Mouse (Mus musculus) neural tube, embryonic 13.5 days (tissue): ENCODE data around the gene Caskin2. TPM values are rescaled to one million over a fixed set of nuclear protein-coding genes. Genes with fewer than 3 reads are reported as not detected.

Experiments
- ATAC-seq: fragments of 200-750 bp; cut with Nextera tagmentation; 2 replicates; pipeline ENCODE4 v1.8.0; 2017; ENCODE audit warnings: low read depth, mild to moderate bottlenecking, moderate TSS enrichment, moderate library complexity
- H3K27ac ChIP-seq: fragments of 300-500 bp; sonication (generic); replicated peaks from 2 replicates; pipeline ENCODE4 v1.5.1; 2015; ENCODE audit warnings: moderate library complexity, mild to moderate bottlenecking, inconsistent platforms
- H3K27me3 ChIP-seq: fragments of 300-500 bp; sonication (generic); 2 replicates; pipeline ENCODE4 v1.6.1; 2015; ENCODE audit warnings: mild to moderate bottlenecking, inconsistent platforms
- H3K36me3 ChIP-seq: fragments of 300-500 bp; sonication (generic); 2 replicates; pipeline ENCODE4 v1.6.1; 2015; ENCODE audit warnings: mild to moderate bottlenecking, inconsistent platforms
- H3K4me1 ChIP-seq: fragments of 300-500 bp; sonication (generic); replicated peaks from 2 replicates; pipeline ENCODE4 v1.6.1; 2015; ENCODE audit warnings: inconsistent platforms
- H3K4me2 ChIP-seq: fragments of 300-500 bp; sonication (generic); 2 replicates; pipeline ENCODE4 v1.6.1; 2015; ENCODE audit warnings: inconsistent platforms, mild to moderate bottlenecking, moderate library complexity
- H3K4me3 ChIP-seq: fragments of 300-500 bp; sonication (generic); 2 replicates; pipeline ENCODE4 v1.5.1; 2015; ENCODE audit warnings: mild to moderate bottlenecking, inconsistent platforms
- H3K9ac ChIP-seq: fragments of 300-500 bp; sonication (generic); 2 replicates; pipeline ENCODE4 v1.6.1; 2015; ENCODE audit warnings: moderate library complexity, mild to moderate bottlenecking, inconsistent platforms
- H3K9me3 ChIP-seq: fragments of 300-500 bp; sonication (generic); 2 replicates; pipeline ENCODE4 v1.6.1; 2016; ENCODE audit warnings: inconsistent platforms
- WGBS: fragments of 180-500 bp; shearing (Covaris S2); methylation state at CpG from one replicate; pipeline ENCODE4 v1.1.7; 2015; 5-methylcytosine and 5-hydroxymethylcytosine counted together
- polyA plus RNA-seq: library from polyadenylated mRNA; unstranded; fragments of >200 nt; fragmentation: Nextera tagmentation; extraction: Ambion mirVana; gene quantifications from 2 replicates; pipeline ENCODE4 v1.2.1, GENCODE M21; 2015

The Caskin2 gene
- polyA plus RNA-seq, 1 experiment from 2014 or later, result 15.2 TPM

DNA sequence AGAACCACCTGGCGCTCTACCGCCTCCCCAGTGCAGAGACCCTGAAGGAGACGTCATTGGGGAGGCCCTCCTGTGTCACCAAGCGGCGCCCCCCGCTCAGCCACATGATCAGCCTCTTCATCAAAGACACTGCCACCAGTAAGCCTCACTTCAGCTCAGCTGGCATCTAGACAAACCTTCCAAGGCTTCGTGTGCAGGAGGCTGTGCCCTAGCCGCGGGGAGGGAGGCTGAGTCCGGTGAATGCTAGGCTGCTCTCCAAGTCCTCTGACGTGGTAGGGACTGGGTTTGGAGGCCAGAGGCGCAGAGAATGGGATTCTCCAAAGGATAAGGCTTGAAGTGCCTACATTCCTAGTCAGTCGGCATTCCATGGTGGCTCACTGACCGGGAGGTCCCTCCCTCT, 21.1 kb downstream of the Caskin2 start:
- no peaks in the 10 kb centered on the region for H3K9me3 ChIP-seq
- H3K9ac ChIP-seq, result no peak overlapping the region
- no peak overlapping the region for H3K4me3 ChIP-seq
- peaks cover 98% of the 10 kb centered on the region for H3K36me3 ChIP-seq
- 85% methylated on average over 14 of the region's 14 CpGs for WGBS
- H3K4me2 ChIP-seq, result no peak overlapping the region
- 0 out of 2 replicates have a peak, but pooled peaks cover 2% of the 10 kb centered on the region for H3K4me1 ChIP-seq
- ATAC-seq, result no peak
- no peak overlapping the region for H3K27ac ChIP-seq
- no peaks in the 10 kb centered on the region for H3K27me3 ChIP-seq

DNA sequence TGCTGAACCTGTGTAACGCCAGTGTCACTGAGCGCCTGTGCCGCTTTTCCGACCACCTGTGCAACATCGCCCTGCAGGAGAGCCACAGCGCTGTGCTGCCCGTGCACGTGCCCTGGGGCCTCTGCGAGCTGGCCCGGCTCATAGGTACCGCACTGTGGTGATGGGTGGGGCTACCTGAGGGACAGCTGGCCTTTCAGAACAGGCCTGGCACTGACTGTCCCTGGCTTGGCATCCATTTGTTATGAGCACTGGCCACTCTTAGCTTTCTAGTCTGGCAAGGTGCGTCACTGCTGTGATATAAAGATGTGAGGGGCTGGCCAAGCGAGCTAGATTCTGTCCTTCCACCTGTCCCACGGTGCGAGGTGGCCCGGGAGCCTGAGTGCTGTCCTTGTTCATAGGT, 21.5 kb downstream of the Caskin2 start:
- H3K27ac ChIP-seq, result no peak overlapping the region
- H3K4me3 ChIP-seq, result no peak overlapping the region
- no peak for ATAC-seq
- WGBS, result 95% methylated on average over 16 of the region's 16 CpGs
- peaks cover 6% of the 10 kb centered on the region for H3K4me1 ChIP-seq
- H3K27me3 ChIP-seq, result no peaks in the 10 kb centered on the region
- H3K9ac ChIP-seq, result no peak overlapping the region
- no peaks in the 10 kb centered on the region for H3K9me3 ChIP-seq
- H3K36me3 ChIP-seq, result peaks cover 97% of the 10 kb centered on the region
- no peak overlapping the region for H3K4me2 ChIP-seq

DNA sequence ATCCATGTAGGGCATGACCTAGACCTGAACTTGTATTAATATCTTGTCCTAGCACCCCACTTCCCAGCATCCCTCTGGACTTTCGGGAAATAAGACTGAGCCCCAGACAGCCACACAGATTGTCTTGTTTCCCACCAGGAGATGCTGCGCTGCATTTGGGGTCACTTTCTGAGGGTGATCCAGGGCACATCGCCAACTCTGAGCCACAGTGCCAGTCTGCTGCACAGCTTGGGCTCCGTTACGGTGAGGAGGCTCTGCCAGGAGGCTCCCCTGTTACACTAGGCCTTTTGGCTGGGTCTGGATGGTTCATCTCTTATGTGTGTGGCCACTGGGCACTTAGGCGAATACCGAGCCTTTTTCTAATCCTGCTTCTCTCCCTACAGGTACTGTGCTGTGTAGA, 23.7 kb downstream of the Caskin2 start:
- Histone ChIP-seq H3K4me1 (peaks cover 24% of the 10 kb centered on the region), H3K9ac (no peak overlapping the region), H3K36me3 (peaks cover 88% of the 10 kb centered on the region), H3K27ac (no peak overlapping the region), H3K27me3 (no peaks in the 10 kb centered on the region), H3K9me3 (no peaks in the 10 kb centered on the region), H3K4me2 (no peak overlapping the region), H3K4me3 (no peak overlapping the region)
- WGBS, result 92% methylated on average over 7 of the region's 7 CpGs
- ATAC-seq, result no peak

DNA sequence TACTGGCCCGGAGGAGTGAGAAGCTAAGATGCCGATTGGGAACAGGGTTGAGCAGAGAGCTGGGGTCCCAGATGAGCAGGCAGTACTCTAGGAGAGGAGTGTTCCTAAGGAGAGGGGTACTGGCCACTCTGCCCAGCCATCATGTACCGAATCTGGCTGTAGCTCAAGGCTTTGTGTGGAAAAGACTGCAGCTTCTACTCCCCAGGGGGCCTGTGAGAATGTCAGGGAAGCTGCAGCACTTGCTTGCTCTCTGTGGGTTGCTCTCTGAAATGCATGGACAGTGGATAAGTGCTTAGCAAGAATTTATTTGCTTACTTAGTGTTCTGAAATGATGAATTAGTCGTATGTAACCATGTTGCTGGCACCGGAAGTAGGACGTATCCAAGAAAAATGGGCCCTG, 27.0 kb downstream of the Caskin2 start:
- H3K36me3 ChIP-seq, result peaks cover 55% of the 10 kb centered on the region
- H3K9me3 ChIP-seq, result no peaks in the 10 kb centered on the region
- peaks cover 45% of the 10 kb centered on the region for H3K4me1 ChIP-seq
- H3K27me3 ChIP-seq, result no peaks in the 10 kb centered on the region
- peak overlapping the region; percentile 42; the same call in 1 of the 2 replicates for H3K9ac ChIP-seq
- 62% methylated on average over 6 of the region's 6 CpGs for WGBS
- ATAC-seq, result no peak
- H3K27ac ChIP-seq, result peak overlapping the region; percentile 73
- no peak overlapping the region for H3K4me2 ChIP-seq
- no peak overlapping the region for H3K4me3 ChIP-seq

DNA sequence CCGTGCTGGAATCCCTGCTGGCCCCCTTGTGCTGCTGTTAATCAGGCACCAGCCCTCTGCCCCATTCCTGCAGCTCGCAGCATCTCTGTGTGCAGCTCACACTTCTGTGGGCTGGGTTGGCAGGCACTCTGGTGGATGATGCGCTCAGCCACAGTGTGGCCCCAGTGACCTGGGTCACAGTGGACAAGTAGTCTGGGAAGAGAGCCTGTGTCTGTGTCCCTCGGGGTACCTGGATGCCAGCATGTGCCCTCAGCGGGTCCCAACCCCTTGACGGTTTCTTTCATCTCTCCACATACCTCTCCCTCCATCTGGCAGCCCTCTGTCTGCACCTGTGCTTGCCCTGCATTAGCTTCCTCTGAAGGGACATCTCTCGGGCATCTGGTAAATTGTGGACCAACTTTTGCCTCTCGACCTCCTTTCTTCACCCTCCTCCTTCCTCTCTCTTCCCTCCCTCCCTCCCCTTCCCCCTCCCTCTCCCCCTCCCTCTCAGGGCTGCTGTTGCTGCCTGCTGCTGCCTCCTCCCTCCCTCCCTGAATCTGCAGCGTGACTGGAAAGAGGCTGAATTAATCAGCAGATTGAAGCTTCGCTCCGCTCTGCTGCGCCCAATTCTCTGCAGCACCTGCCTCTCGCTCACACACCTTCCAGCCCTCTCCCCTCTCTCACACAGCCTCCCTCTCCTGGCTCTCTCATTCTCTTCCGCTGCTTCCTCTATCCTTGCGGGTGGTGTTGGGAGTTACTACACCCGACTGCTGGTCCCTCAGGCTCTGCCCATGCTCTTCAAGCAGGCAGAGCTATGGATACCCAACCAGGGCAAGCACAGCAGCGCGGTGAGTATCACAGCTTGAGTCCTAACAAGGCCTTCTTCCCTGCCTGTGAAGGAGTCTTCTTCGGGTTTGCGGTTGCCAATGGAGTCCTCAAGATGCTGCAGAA, 33.0 kb downstream of the Caskin2 start:
- Histone ChIP-seq H3K9ac (peak overlapping the region; percentile 64), H3K4me1 (peaks cover 82% of the 10 kb centered on the region), H3K4me2 (peak overlapping the region; percentile 56), H3K27ac (peak overlapping the region; percentile 92), H3K4me3 (peak overlapping the region; percentile 32), H3K27me3 (no peaks in the 10 kb centered on the region), H3K9me3 (no peaks in the 10 kb centered on the region), H3K36me3 (peaks cover 2% of the 10 kb centered on the region; the same call in 1 of the 2 replicates)
- ATAC-seq, result peak; percentile 67
- WGBS, result 7% methylated on average over 20 of the region's 20 CpGs

DNA sequence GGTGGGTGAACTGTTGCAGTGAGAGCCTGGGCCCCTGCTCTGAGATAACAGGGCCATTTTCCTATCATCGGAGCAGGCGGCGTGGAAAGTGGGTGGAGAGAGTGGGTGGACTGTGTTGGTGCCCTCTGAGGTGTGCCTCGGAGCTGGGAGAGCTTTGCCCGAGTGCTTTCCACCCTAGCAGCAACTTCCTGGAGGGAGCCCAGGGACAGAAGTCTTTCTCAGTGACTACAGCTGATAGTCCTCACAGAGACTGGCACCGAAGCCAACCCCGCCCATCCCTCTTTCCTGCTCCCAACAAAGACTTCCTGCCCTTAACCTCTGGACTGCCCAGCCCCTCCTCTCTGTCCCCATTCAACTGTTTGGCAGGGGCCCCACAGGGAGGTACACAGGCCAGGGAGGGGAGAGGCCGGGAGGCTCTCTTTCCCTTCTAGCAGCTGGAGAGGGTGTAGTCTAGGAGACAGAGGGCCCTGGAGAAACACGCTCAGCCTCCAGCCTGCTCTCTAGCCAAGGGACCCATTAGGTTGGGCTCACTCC, 34.3 kb downstream of the Caskin2 start:
- Histone ChIP-seq H3K4me1 (peaks cover 83% of the 10 kb centered on the region), H3K9me3 (no peaks in the 10 kb centered on the region), H3K36me3 (no peaks in the 10 kb centered on the region), H3K4me3 (no peak overlapping the region), H3K4me2 (peak overlapping the region; percentile 56), H3K9ac (peak overlapping the region; percentile 9; the same call in 1 of the 2 replicates), H3K27ac (peak overlapping the region; percentile 92), H3K27me3 (no peaks in the 10 kb centered on the region)
- peak; percentile 80 for ATAC-seq
- 9% methylated on average over 9 of the region's 9 CpGs for WGBS

DNA sequence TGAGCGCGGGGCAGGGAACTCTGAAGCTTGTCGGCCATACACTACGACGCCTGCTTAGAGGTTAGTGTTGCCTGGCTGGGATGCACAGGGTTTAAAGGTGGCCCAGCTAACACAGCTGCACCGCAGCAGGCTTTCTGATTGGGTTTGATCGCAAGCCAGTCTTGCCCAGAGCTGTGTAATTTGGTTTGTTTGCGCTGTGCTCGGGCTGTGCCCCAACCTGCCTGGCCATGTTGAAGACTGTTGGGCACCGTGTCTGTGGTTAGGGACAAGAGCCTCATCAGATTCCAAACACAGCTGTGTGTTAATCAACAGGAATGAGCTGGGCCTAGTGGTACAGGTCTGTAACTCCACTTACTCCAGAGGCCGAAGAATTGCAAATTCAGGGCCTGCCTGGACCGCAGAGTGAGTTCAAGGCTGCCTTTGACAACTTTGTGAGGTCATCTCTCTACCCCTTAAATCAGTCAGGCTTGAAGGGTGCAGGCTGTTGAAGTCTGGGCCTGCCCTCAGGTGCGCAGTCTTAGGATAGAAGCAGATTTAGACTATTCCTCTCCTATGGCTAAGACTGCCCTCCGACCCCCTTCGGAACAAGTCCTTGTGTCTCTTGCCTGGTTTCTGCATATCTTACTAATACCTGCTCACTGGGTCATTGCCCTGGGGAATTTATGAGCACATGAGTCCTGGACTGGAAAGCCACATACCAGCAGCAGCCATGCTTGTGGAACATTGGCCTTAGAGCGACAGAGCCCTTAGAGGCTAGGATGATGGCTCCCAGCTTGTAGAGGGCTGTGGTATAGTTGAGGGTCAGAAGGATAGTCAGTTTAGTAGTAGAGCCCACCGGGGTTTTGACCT, 35.7 kb downstream of the Caskin2 start:
- peaks cover 73% of the 10 kb centered on the region for H3K4me1 ChIP-seq
- no peaks in the 10 kb centered on the region for H3K9me3 ChIP-seq
- 86% methylated on average over 17 of the region's 17 CpGs for WGBS
- H3K9ac ChIP-seq, result no peak overlapping the region
- H3K4me3 ChIP-seq, result no peak overlapping the region
- no peaks in the 10 kb centered on the region for H3K27me3 ChIP-seq
- ATAC-seq, result no peak
- H3K4me2 ChIP-seq, result no peak overlapping the region
- H3K27ac ChIP-seq, result no peak overlapping the region
- H3K36me3 ChIP-seq, result no peaks in the 10 kb centered on the region

DNA sequence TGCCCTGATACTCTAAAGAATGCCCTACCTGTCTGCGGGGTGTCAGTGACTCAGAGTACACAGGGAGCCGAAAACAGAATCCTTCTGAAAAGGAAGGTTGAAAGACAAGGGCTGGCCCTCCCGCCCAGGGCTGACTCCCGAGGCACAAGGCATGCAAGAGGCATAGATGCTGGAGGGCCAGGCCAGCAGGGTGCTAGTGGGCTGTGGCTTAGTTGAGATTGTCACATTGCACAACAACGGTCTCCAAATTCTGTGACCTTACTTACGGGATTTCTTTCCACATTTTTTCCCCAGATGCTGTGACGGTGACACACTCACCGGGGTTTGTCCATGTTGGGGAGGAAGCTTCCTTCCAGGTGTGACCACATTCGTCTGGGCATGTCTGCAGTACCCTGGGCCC, 36.5 kb downstream of the Caskin2 start:
- H3K4me1 ChIP-seq, result peaks cover 65% of the 10 kb centered on the region
- H3K9ac ChIP-seq, result no peak overlapping the region
- 62% methylated on average over 9 of the region's 9 CpGs for WGBS

DNA sequence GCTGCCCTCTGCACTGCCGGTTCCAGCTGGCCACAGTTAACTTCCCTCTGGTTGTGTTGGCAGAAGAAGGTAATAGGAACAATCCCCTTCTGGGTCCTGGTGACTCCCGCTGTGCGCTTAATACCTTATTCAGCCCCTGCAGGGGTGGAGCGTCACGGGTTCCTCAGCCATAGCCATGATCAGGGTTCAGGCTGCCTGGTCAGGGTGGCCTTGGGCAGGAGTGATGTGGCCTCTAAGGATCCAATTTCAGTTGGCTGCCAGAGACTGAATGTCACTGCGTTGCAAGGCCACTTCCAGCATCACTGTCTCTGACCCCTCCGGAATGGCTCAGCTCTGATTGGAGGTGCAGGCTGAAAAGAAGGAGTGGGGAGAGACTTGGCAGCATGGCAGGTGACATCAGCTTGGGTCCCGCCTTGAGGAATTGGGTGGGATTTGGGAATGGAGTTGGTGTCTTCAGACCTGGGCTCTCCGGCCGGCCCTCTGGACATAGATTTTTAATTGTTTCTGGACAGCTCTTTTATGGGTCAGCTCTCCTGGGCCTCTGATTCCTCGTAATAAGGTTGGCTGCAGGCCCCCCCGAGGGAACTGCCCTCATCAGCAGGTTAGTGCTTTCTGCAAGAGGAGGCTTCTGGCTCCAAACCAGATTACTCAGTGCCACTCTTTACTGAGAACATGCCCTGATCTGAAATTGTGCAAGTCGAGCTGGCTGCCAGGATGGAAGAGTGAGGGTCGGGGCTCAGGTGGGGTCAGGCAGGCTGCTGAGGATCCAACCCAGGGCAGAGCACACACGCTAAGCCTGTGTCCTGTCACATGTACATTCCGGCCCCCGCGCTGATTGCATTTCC, 37.4 kb downstream of the Caskin2 start:
- H3K4me3 ChIP-seq, result no peak overlapping the region
- no peaks in the 10 kb centered on the region for H3K27me3 ChIP-seq
- peaks cover 58% of the 10 kb centered on the region for H3K4me1 ChIP-seq
- peak overlapping the region; percentile 51; the same call in 1 of the 2 replicates for H3K9ac ChIP-seq
- 44% methylated on average over 18 of the region's 18 CpGs for WGBS
- no peaks in the 10 kb centered on the region for H3K36me3 ChIP-seq
- H3K4me2 ChIP-seq, result 0 out of 2 replicates have a peak overlapping the region, but pooled peaks have one; percentile 1
- no peak for ATAC-seq
- 0 out of 2 replicates have a peak overlapping the region, but pooled peaks have one; percentile 18 for H3K27ac ChIP-seq
- H3K9me3 ChIP-seq, result no peaks in the 10 kb centered on the region

More for the DNA sequence above, 36.5 kb downstream of the Caskin2 start:
- Histone ChIP-seq H3K36me3 (no peaks in the 10 kb centered on the region), H3K4me2 (no peak overlapping the region), H3K27ac (no peak overlapping the region), H3K27me3 (no peaks in the 10 kb centered on the region), H3K4me3 (no peak overlapping the region), H3K9me3 (no peaks in the 10 kb centered on the region)
- ATAC-seq, result no peak

DNA sequence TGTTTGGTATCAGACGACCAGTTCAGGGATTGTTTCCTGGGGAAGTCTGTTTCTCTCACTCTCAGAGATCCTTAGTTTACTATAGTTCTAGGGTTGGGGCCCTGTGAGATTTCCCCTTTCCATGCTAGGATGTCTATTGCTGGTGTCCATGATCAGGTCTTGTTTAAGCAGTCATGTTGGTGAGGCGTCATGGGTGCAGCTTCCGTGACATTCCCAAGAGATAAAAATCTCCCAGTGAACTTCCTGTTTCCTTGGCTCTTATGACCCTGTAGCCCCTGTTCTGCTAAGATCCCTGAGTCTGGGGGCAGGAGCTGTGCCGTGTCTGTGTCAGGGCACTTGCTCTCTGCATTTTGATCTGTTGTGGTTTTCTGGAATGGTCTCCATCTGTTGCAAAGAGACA, 38.8 kb downstream of the Caskin2 start:
- Histone ChIP-seq H3K4me1 (peaks cover 51% of the 10 kb centered on the region), H3K27me3 (no peaks in the 10 kb centered on the region), H3K4me3 (no peak overlapping the region), H3K9me3 (no peaks in the 10 kb centered on the region), H3K9ac (no peak overlapping the region), H3K27ac (no peak overlapping the region), H3K4me2 (no peak overlapping the region), H3K36me3 (no peaks in the 10 kb centered on the region)
- 77% methylated on average over 4 of the region's 4 CpGs for WGBS
- no peak for ATAC-seq

DNA sequence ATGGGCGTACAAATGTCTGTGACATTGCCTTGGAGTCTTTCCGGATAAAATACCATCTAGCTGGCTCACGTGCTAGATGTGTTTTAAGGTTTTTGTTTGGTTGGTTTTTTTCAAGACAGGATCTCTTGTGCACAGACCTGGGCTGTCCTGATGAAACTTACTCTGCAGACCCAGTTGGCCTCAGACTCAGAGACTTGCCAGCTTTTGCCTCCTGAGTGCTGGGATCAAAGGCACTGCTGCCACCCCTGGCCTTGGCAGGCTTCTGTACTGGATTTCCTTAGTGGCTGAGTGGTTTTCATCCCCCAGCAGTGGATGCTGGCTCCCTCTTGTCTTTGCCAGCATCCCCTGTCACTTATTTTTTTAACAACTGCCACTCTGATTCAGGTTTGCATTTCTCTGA, 44.5 kb downstream of the Caskin2 start:
- 95% methylated on average over 3 of the region's 3 CpGs for WGBS
- Histone ChIP-seq H3K9ac (0 out of 2 replicates have a peak overlapping the region, but pooled peaks have one; percentile 31), H3K4me2 (0 out of 2 replicates have a peak overlapping the region, but pooled peaks have one; percentile 3), H3K36me3 (no peaks in the 10 kb centered on the region), H3K9me3 (no peaks in the 10 kb centered on the region), H3K27me3 (no peaks in the 10 kb centered on the region), H3K27ac (peak overlapping the region; percentile 54), H3K4me3 (no peak overlapping the region), H3K4me1 (peaks cover 38% of the 10 kb centered on the region)
- no peak for ATAC-seq
